Comparison of ENCODE assay signal across 36 mouse cellular contexts in genomic region chr2:152909848-152910247, GRCm38 (mm10). TPM values are rescaled to one million over a fixed set of nuclear protein-coding genes. Genes with fewer than 3 reads are reported as not detected.
"Had no signal": no experiment of that assay in that cellular context is flagged by ENCODE, and none has a peak within 500 bp of the region (broad histone marks: within the 10 kb centered on the region; RNA-seq: fewer than 3 reads in every experiment).

No protein-coding gene starts in this region.

- DNase-seq: heart, postnatal 10 days; heart, postnatal 14 days; heart, postnatal 36 days; heart, postnatal 4 days; kidney, adult 11 months; kidney, adult 18-20 months; kidney, adult 2 months; kidney, adult 8-10 months; kidney, adult 9 months; kidney, postnatal 10 days; kidney, postnatal 14 days; kidney, postnatal 25 days; kidney, postnatal 36 days; kidney, postnatal 4 days; layer of hippocampus, adult 9-11 months; layer of hippocampus, postnatal 36 days had no signal

- H3K4me3 ChIP-seq: heart, embryonic 13.5 days; heart, embryonic 15.5 days; hindbrain, embryonic 10.5 days; hindbrain, embryonic 12.5 days; hindbrain, embryonic 13.5 days; hindbrain, embryonic 15.5 days; intestine, embryonic 15.5 days; kidney, embryonic 15.5 days; layer of hippocampus, adult 2 months; left cerebral cortex, adult 2 months had no signal

- H3K27ac ChIP-seq: heart, embryonic 13.5 days; heart, embryonic 15.5 days; hindbrain, embryonic 10.5 days; hindbrain, embryonic 12.5 days; hindbrain, embryonic 13.5 days; hindbrain, embryonic 14.5 days; hindbrain, embryonic 15.5 days; hindbrain, postnatal 0 days; intestine, embryonic 15.5 days; kidney, embryonic 15.5 days; kidney, postnatal 0 days; layer of hippocampus, adult 2 months; left cerebral cortex, adult 2 months had no signal

RNA-seq across cellular contexts. Expression of gene Mylk2, which starts 1.3 kb away (rescaled TPM):
- total RNA-seq: hematopoietic stem cell, adult 5-6 weeks; layer of hippocampus, adult 18-20 months; layer of hippocampus, adult 2 months; layer of hippocampus, adult 8-10 months; layer of hippocampus, postnatal 10 days; layer of hippocampus, postnatal 25 days; layer of hippocampus, postnatal 36 days; left cerebral cortex, adult 18-20 months; left cerebral cortex, adult 2 months had no signal

RNA-seq across cellular contexts. Expression of gene Foxs1, which starts 23.2 kb away (rescaled TPM):
- total RNA-seq: hematopoietic stem cell, adult 5-6 weeks had no signal

RNA-seq across cellular contexts. Expression of gene Dusp15, which starts 41.6 kb away (rescaled TPM):
- total RNA-seq: heart, postnatal 36 days; hematopoietic stem cell, adult 5-6 weeks had no signal

RNA-seq across cellular contexts. Expression of gene Ttll9, which starts 52.4 kb away (rescaled TPM):
- total RNA-seq: heart, postnatal 10 days; heart, postnatal 14 days; heart, postnatal 25 days; heart, postnatal 36 days; heart, postnatal 4 days; hematopoietic stem cell, adult 5-6 weeks had no signal
